Mouse (Mus musculus) left cerebral cortex, adult 9 months (tissue): ENCODE data around the gene Tm7sf2.

Source experiments
- DNase-seq, 2 experiments: peaks; one replicate each; pipeline ENCODE4 v3.0.0; 2022; ENCODE audit warnings: low spot score in 2 of 2

Tm7sf2 gene

GRCm38 (mm10) chr19:6069851-6070250 is 1.7 kb upstream of the Tm7sf2 start:
- no peak for DNase-seq

- no peak for DNase-seq
Measured at GRCm38 (mm10) chr19:6068951-6069350, 778 bp upstream of the Tm7sf2 start.

GRCm38 (mm10) chr19:6067011-6067723 is 1.0 kb downstream of the Tm7sf2 start:
- DNase-seq, result peak in 1 of 2 experiments; percentile 86

- no peak for DNase-seq
Measured at GRCm38 (mm10) chr19:6066571-6066970, 1.6 kb downstream of the Tm7sf2 start.

GRCm38 (mm10) chr19:6063081-6063480 is 5.1 kb downstream of the Tm7sf2 start:
- no peak for DNase-seq

- no peak for DNase-seq
Measured at GRCm38 (mm10) chr19:6062418-6062817, 5.8 kb downstream of the Tm7sf2 start.

GRCm38 (mm10) chr19:6061641-6062302 is 6.4 kb downstream of the Tm7sf2 start:
- no peak for DNase-seq

GRCm38 (mm10) chr19:6061021-6061533 is 7.1 kb downstream of the Tm7sf2 start, which contains the start of gene Znhit2:
TSS of gene Znhit2 (plus strand) at chr19:6061192.
- peak; percentile 86 to 95 for DNase-seq

- DNase-seq, result no peak
Measured at GRCm38 (mm10) chr19:6058966-6059365, 9.2 kb downstream of the Tm7sf2 start.

GRCm38 (mm10) chr19:6058513-6058912 is 9.7 kb downstream of the Tm7sf2 start:
- DNase-seq, result no peak

- peak; percentile 95 to 98 for DNase-seq
Measured at GRCm38 (mm10) chr19:6057313-6058096, 10.7 kb downstream of the Tm7sf2 start, which contains the start of the genes Mrpl49 and Fau. TSS of gene Mrpl49 (minus strand) at chr19:6057785. TSS of gene Fau (plus strand) at chr19:6057844.

GRCm38 (mm10) chr19:6056696-6057095 is 11.5 kb downstream of the Tm7sf2 start:
- DNase-seq, result no peak

- DNase-seq, result no peak
Measured at GRCm38 (mm10) chr19:6054296-6054695, 13.9 kb downstream of the Tm7sf2 start.

- DNase-seq, result no peak
Measured at GRCm38 (mm10) chr19:6052516-6052915, 15.7 kb downstream of the Tm7sf2 start.

GRCm38 (mm10) chr19:6048681-6049410 is 19.3 kb downstream of the Tm7sf2 start:
- no peak for DNase-seq

- DNase-seq, result no peak
Measured at GRCm38 (mm10) chr19:6047899-6048166, 20.3 kb downstream of the Tm7sf2 start.

- no peak for DNase-seq
Measured at GRCm38 (mm10) chr19:6047154-6047898, 20.8 kb downstream of the Tm7sf2 start.

- DNase-seq, result peak; percentile 90 to 94
Measured at GRCm38 (mm10) chr19:6046294-6047153, 21.6 kb downstream of the Tm7sf2 start, which contains the start of gene Syvn1. TSS of gene Syvn1 (plus strand) at chr19:6046576.

- no peak for DNase-seq
Measured at GRCm38 (mm10) chr19:6045366-6046293, 22.5 kb downstream of the Tm7sf2 start.
